Comparison of ENCODE assay signal across 19 mouse cellular contexts in the genomic region with DNA sequence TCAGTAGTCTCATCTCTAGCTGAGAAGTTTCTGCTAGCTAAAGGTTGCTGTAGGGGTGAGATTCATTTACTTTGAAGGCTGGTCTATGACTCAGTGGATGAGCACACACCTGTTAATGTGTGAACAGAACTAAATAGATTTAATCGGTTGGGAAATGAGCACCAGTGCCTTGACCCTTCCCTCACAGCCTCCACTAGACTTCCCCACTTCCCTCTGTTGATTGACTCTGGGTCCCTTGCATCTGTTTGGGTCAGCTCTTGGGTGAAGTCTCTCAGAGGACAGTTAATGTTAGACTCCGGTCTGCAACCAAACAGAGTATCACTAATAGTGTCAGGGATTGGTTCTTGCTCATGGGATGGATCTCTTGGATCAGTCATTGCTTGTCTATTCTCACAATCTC.
"Had no signal": no experiment of that assay in that cellular context is flagged by ENCODE, and none has a peak within 500 bp of the region (broad histone marks: within the 10 kb centered on the region; RNA-seq: fewer than 3 reads in every experiment).

No protein-coding gene starts in this region.

- H3K27ac ChIP-seq: midbrain, embryonic 10.5 days; midbrain, embryonic 12.5 days; neural tube, embryonic 13.5 days; neural tube, embryonic 15.5 days had no signal

- H3K4me2 ChIP-seq: lung, embryonic 14.5 days; midbrain, embryonic 12.5 days; neural tube, embryonic 13.5 days; neural tube, embryonic 15.5 days had no signal

- H3K27me3 ChIP-seq: midbrain, embryonic 12.5 days; neural tube, embryonic 13.5 days; neural tube, embryonic 15.5 days had no signal

- H3K36me3 ChIP-seq: midbrain, embryonic 10.5 days; midbrain, embryonic 12.5 days; neural tube, embryonic 13.5 days; neural tube, embryonic 15.5 days had no signal

- DNase-seq: lung, adult 18-20 months; lung, embryonic 14.5 days; lung, postnatal 10 days; lung, postnatal 4 days; midbrain, embryonic 14.5 days; retina, postnatal 1 day; right cerebral cortex, adult 18-20 months; right cerebral cortex, postnatal 25 days; right cerebral cortex, postnatal 4 days; spleen, adult 18-20 months; thymus, adult 18-20 months; thymus, postnatal 14 days; thymus, postnatal 36 days had no signal

- H3K9me3 ChIP-seq: midbrain, embryonic 10.5 days; midbrain, embryonic 12.5 days; neural tube, embryonic 13.5 days; neural tube, embryonic 15.5 days had no signal

- H3K4me1 ChIP-seq: midbrain, embryonic 10.5 days; midbrain, embryonic 12.5 days; neural tube, embryonic 15.5 days had no signal

- ATAC-seq: midbrain, embryonic 16.5 days had no signal

- H3K9ac ChIP-seq: lung, embryonic 14.5 days; midbrain, embryonic 12.5 days; neural tube, embryonic 13.5 days; neural tube, embryonic 15.5 days had no signal

- H3K4me3 ChIP-seq: midbrain, embryonic 10.5 days; midbrain, embryonic 12.5 days; myocyte; neural tube, embryonic 13.5 days; neural tube, embryonic 15.5 days had no signal
